Mouse (Mus musculus) forebrain, embryonic 16.5 days (tissue): ENCODE data around the gene Fxyd3. TPM values are rescaled to one million over a fixed set of nuclear protein-coding genes. Genes with fewer than 3 reads are reported as not detected.
A peak's percentile ranks its signal among the peaks of the same experiment; 100 is the strongest.

Experiments used
- ATAC-seq: fragments of 200-750 bp; cut with Nextera tagmentation; 2 replicates; pipeline ENCODE4 v1.8.0; 2017; ENCODE audit warnings: mild to moderate bottlenecking, moderate library complexity
- H3K27ac ChIP-seq: fragments of 300-500 bp; sonication (generic); 2 replicates; pipeline ENCODE4 v1.5.1; 2014; ENCODE audit warnings: low read length, control low read depth
- H3K27me3 ChIP-seq: fragments of 300-500 bp; sonication (generic); replicated peaks from 2 replicates; pipeline ENCODE4 v1.6.1; 2014; ENCODE audit warnings: low read length; ENCODE audit not compliant: control insufficient read depth, insufficient read depth
- H3K36me3 ChIP-seq: fragments of 300-500 bp; sonication (generic); 2 replicates; pipeline ENCODE4 v1.6.1; 2014; ENCODE audit not compliant: control insufficient read depth, insufficient read depth
- H3K4me1 ChIP-seq: fragments of 300-500 bp; sonication (generic); replicated peaks from 2 replicates; pipeline ENCODE4 v1.6.1; 2014; ENCODE audit warnings: low read length; ENCODE audit not compliant: control insufficient read depth, insufficient read depth
- H3K4me2 ChIP-seq: fragments of 300-500 bp; sonication (generic); 2 replicates; pipeline ENCODE4 v1.6.1; 2014; ENCODE audit warnings: mild to moderate bottlenecking, low read length, control low read depth
- H3K4me3 ChIP-seq: fragments of 300-500 bp; sonication (generic); replicated peaks from 2 replicates; pipeline ENCODE4 v1.5.1; 2014; ENCODE audit warnings: mild to moderate bottlenecking, low read length, control low read depth
- H3K9ac ChIP-seq: fragments of 300-500 bp; sonication (generic); replicated peaks from 2 replicates; pipeline ENCODE4 v1.6.1; 2014; ENCODE audit warnings: low read depth, low read length, control low read depth
- H3K9me3 ChIP-seq: fragments of 300-500 bp; sonication (generic); 2 replicates; pipeline ENCODE4 v1.6.1; 2016; ENCODE audit warnings: low read length; ENCODE audit not compliant: control insufficient read depth
- WGBS: fragments of 180-500 bp; shearing (Covaris S2); extraction: QIAGEN DNeasy Blood & Tissue Kit; methylation state at CpG from one replicate; pipeline ENCODE4 v1.1.7; 2014; 5-methylcytosine and 5-hydroxymethylcytosine counted together
- polyA plus RNA-seq: library from polyadenylated mRNA; unstranded; fragments of >200 nt; fragmentation: Nextera tagmentation; extraction: Ambion mirVana; gene quantifications from 2 replicates; pipeline ENCODE4 v1.2.1, GENCODE M21; 2015

Gene Fxyd3
- 0.15 and 0.66 TPM in 2 replicates for polyA plus RNA-seq

GRCm38 (mm10) chr7:31076492-31076891 lies at the start of gene Fxyd3:
Gene Fxyd3, minus strand, starts transcription at chr7:31076704.
- Histone ChIP-seq H3K4me1 (no peaks in the 10 kb centered on the region), H3K36me3 (no peaks in the 10 kb centered on the region), H3K27me3 (no peaks in the 10 kb centered on the region), H3K4me2 (no peak within 1 kb of the TSS), H3K4me3 (no peak within 1 kb of the TSS), H3K27ac (no peak within 1 kb of the TSS), H3K9ac (no peak within 1 kb of the TSS), H3K9me3 (no peaks in the 10 kb centered on the region)
- WGBS: 57% methylated on average over 5 of the region's 5 CpGs
- no peak for ATAC-seq

GRCm38 (mm10) chr7:31125116-31125515 lies 48.6 kb upstream of the Fxyd3 start:
- no peak for ATAC-seq
- no peak overlapping the region for H3K4me2 ChIP-seq
- H3K27ac ChIP-seq: no peak overlapping the region
- no peak overlapping the region for H3K4me3 ChIP-seq
- no peaks in the 10 kb centered on the region for H3K9me3 ChIP-seq
- WGBS: 86% methylated on average over 13 of the region's 13 CpGs
- H3K36me3 ChIP-seq: peaks cover 16% of the 10 kb centered on the region
- peaks cover 12% of the 10 kb centered on the region for H3K4me1 ChIP-seq
- peaks cover 27% of the 10 kb centered on the region for H3K27me3 ChIP-seq
- H3K9ac ChIP-seq: no peak overlapping the region

GRCm38 (mm10) chr7:31124381-31124780 lies 47.9 kb upstream of the Fxyd3 start:
- Histone ChIP-seq H3K27ac (no peak overlapping the region), H3K4me2 (no peak overlapping the region), H3K4me1 (peaks cover 12% of the 10 kb centered on the region), H3K9ac (no peak overlapping the region), H3K4me3 (no peak overlapping the region), H3K36me3 (peaks cover 9% of the 10 kb centered on the region), H3K27me3 (peaks cover 27% of the 10 kb centered on the region), H3K9me3 (no peaks in the 10 kb centered on the region)
- no peak for ATAC-seq
- WGBS: 89% methylated on average over 5 of the region's 5 CpGs

GRCm38 (mm10) chr7:31123697-31124096 lies 47.2 kb upstream of the Fxyd3 start:
- Histone ChIP-seq H3K27me3 (peaks cover 27% of the 10 kb centered on the region), H3K9me3 (no peaks in the 10 kb centered on the region), H3K36me3 (0 out of 2 replicates have a peak, but pooled peaks cover 2% of the 10 kb centered on the region), H3K4me1 (peaks cover 12% of the 10 kb centered on the region), H3K9ac (no peak overlapping the region), H3K27ac (no peak overlapping the region), H3K4me3 (no peak overlapping the region), H3K4me2 (no peak overlapping the region)
- WGBS: 85% methylated on average over 3 of the region's 3 CpGs
- ATAC-seq: no peak

- ATAC-seq: no peak
These were observed 46.4 kb upstream of the Fxyd3 start for GRCm38 (mm10) chr7:31122641-31123631.

GRCm38 (mm10) chr7:31119556-31119955 lies 43.1 kb upstream of the Fxyd3 start:
- no peak for ATAC-seq

More at GRCm38 (mm10) chr7:31122641-31123631, 46.4 kb upstream of the Fxyd3 start:
- Histone ChIP-seq H3K4me1 (peaks cover 12% of the 10 kb centered on the region), H3K4me2 (no peak overlapping the region), H3K4me3 (no peak overlapping the region), H3K36me3 (no peaks in the 10 kb centered on the region), H3K9me3 (no peaks in the 10 kb centered on the region), H3K27ac (no peak overlapping the region), H3K9ac (no peak overlapping the region), H3K27me3 (peaks cover 24% of the 10 kb centered on the region)
- WGBS: 91% methylated on average over 16 of the region's 16 CpGs

GRCm38 (mm10) chr7:31118486-31118885 lies 42.0 kb upstream of the Fxyd3 start:
- WGBS: 64% methylated on average over 7 of the region's 7 CpGs
- H3K4me3 ChIP-seq: no peak overlapping the region
- no peaks in the 10 kb centered on the region for H3K27me3 ChIP-seq
- no peaks in the 10 kb centered on the region for H3K9me3 ChIP-seq
- no peaks in the 10 kb centered on the region for H3K4me1 ChIP-seq
- no peak overlapping the region for H3K9ac ChIP-seq
- H3K27ac ChIP-seq: no peak overlapping the region
- no peaks in the 10 kb centered on the region for H3K36me3 ChIP-seq
- H3K4me2 ChIP-seq: no peak overlapping the region
- no peak; the same call in 1 of the 2 replicates for ATAC-seq

More at GRCm38 (mm10) chr7:31119556-31119955, 43.1 kb upstream of the Fxyd3 start:
- H3K4me2 ChIP-seq: no peak overlapping the region
- WGBS: 90% methylated on average over 5 of the region's 5 CpGs
- no peaks in the 10 kb centered on the region for H3K9me3 ChIP-seq
- H3K4me1 ChIP-seq: no peaks in the 10 kb centered on the region
- H3K27ac ChIP-seq: no peak overlapping the region
- H3K27me3 ChIP-seq: 0 out of 2 replicates have a peak, but pooled peaks cover 2% of the 10 kb centered on the region
- H3K36me3 ChIP-seq: no peaks in the 10 kb centered on the region
- H3K9ac ChIP-seq: no peak overlapping the region
- H3K4me3 ChIP-seq: no peak overlapping the region

- no peak for ATAC-seq
- 80% methylated on average over 11 of the region's 11 CpGs for WGBS
- no peak overlapping the region for H3K4me3 ChIP-seq
These were observed 41.0 kb upstream of the Fxyd3 start for GRCm38 (mm10) chr7:31117465-31117864.

GRCm38 (mm10) chr7:31116721-31117145 lies 40.2 kb upstream of the Fxyd3 start:
- WGBS: 46% methylated on average over 15 of the region's 16 CpGs
- no peak overlapping the region for H3K27ac ChIP-seq
- no peak overlapping the region for H3K4me3 ChIP-seq
- ATAC-seq: peak; percentile 10; the same call in 1 of the 2 replicates
- no peaks in the 10 kb centered on the region for H3K36me3 ChIP-seq
- H3K9ac ChIP-seq: no peak overlapping the region
- H3K4me1 ChIP-seq: no peaks in the 10 kb centered on the region
- no peaks in the 10 kb centered on the region for H3K27me3 ChIP-seq
- no peak overlapping the region for H3K4me2 ChIP-seq
- H3K9me3 ChIP-seq: no peaks in the 10 kb centered on the region

More at GRCm38 (mm10) chr7:31117465-31117864, 41.0 kb upstream of the Fxyd3 start:
- H3K9me3 ChIP-seq: no peaks in the 10 kb centered on the region
- no peaks in the 10 kb centered on the region for H3K4me1 ChIP-seq
- no peaks in the 10 kb centered on the region for H3K27me3 ChIP-seq
- no peaks in the 10 kb centered on the region for H3K36me3 ChIP-seq
- no peak overlapping the region for H3K4me2 ChIP-seq
- no peak overlapping the region for H3K9ac ChIP-seq
- H3K27ac ChIP-seq: no peak overlapping the region
